Mouse (Mus musculus) heart, adult 2 months (tissue): ENCODE measurements around the gene Kmt2c.

ENCODE experiments used
- CTCF ChIP-seq: fragments of 200-600 bp; IDR thresholded peaks from 2 replicates; pipeline ENCODE4 v1.8.1; 2022; ENCODE audit warnings: antibody characterized with exemption, mild to moderate bottlenecking, moderate library complexity
- EP300 ChIP-seq: fragments of 200-500 bp; IDR thresholded peaks from 2 replicates; pipeline ENCODE4 v1.6.1; 2011; ENCODE audit warnings: low read depth, low read length, control low read depth; ENCODE audit not compliant: insufficient read depth
- POLR2A ChIP-seq: fragments of 200-500 bp; IDR thresholded peaks from 2 replicates; pipeline ENCODE4 v1.6.1; 2011; ENCODE audit warnings: mild to moderate bottlenecking, low read depth, low read length, control low read depth; ENCODE audit not compliant: insufficient read depth

GRCm38 (mm10) chr5:25313881-25314280 is 184.7 kb downstream of the Kmt2c start:
- TF ChIP-seq EP300 (no peak), CTCF (no peak), POLR2A (no peak)
